Mouse (Mus musculus) forebrain, embryonic 14.5 days (tissue): ENCODE results near the gene Ntmt1. TPM values are rescaled to one million over a fixed set of nuclear protein-coding genes. Genes with fewer than 3 reads are reported as not detected.

Experiments used
- ATAC-seq: fragments of 200-750 bp; cut with Nextera tagmentation; 2 replicates; pipeline ENCODE4 v1.8.0; 2017; ENCODE audit warnings: mild to moderate bottlenecking, moderate library complexity
- DNase-seq: peaks from one replicate; pipeline ENCODE4 v3.0.0-alpha.2; 2015; ENCODE audit warnings: low spot score
- H3K27ac ChIP-seq: fragments of 300-500 bp; sonication (generic); 2 replicates; pipeline ENCODE4 v1.5.1; 2014; ENCODE audit warnings: low read depth, mild to moderate bottlenecking, control low read depth, low read length, moderate library complexity
- H3K27me3 ChIP-seq: fragments of 300-500 bp; sonication (generic); replicated peaks from 2 replicates; pipeline ENCODE4 v1.6.1; 2014; ENCODE audit warnings: low read length, control low read depth, mixed read lengths; ENCODE audit not compliant: control insufficient read depth, insufficient read depth
- H3K36me3 ChIP-seq: fragments of 300-500 bp; sonication (generic); 2 replicates; pipeline ENCODE4 v1.6.1; 2014; ENCODE audit warnings: low read length, control low read depth; ENCODE audit not compliant: control insufficient read depth, insufficient read depth
- H3K4me1 ChIP-seq: fragments of 300-500 bp; sonication (generic); 2 replicates; pipeline ENCODE4 v1.6.1; 2014; ENCODE audit warnings: antibody characterized with exemption, low read length, control low read depth; ENCODE audit not compliant: control insufficient read depth, insufficient read depth
- H3K4me2 ChIP-seq: fragments of 300-500 bp; sonication (generic); 2 replicates; pipeline ENCODE4 v1.6.1; 2014; ENCODE audit warnings: mild to moderate bottlenecking, control low read depth, low read length
- H3K4me3 ChIP-seq: fragments of 300-500 bp; sonication (generic); 2 replicates; pipeline ENCODE4 v1.5.1; 2014; ENCODE audit warnings: low read depth, low read length, control low read depth
- H3K9ac ChIP-seq: fragments of 300-500 bp; sonication (generic); 2 replicates; pipeline ENCODE4 v1.6.1; 2014; ENCODE audit warnings: mild to moderate bottlenecking, low read length, control low read depth, moderate library complexity
- H3K9me3 ChIP-seq: fragments of 300-500 bp; sonication (generic); replicated peaks from 2 replicates; pipeline ENCODE4 v1.6.1; 2016; ENCODE audit warnings: low read length, control low read depth, mixed read lengths; ENCODE audit not compliant: control insufficient read depth
- WGBS: fragments of 180-500 bp; shearing (Covaris S2); extraction: QIAGEN DNeasy Blood & Tissue Kit; methylation state at CpG from one replicate; pipeline ENCODE4 v1.1.7; 2014; 5-methylcytosine and 5-hydroxymethylcytosine counted together
- polyA plus RNA-seq: library from polyadenylated mRNA; unstranded; fragments of >200 nt; fragmentation: Nextera tagmentation; extraction: Ambion mirVana; gene quantifications from 2 replicates; pipeline ENCODE4 v1.2.1, GENCODE M21; 2014

The Ntmt1 gene
- polyA plus RNA-seq, 1 experiment from 2014 or later, result 139 TPM

DNA sequence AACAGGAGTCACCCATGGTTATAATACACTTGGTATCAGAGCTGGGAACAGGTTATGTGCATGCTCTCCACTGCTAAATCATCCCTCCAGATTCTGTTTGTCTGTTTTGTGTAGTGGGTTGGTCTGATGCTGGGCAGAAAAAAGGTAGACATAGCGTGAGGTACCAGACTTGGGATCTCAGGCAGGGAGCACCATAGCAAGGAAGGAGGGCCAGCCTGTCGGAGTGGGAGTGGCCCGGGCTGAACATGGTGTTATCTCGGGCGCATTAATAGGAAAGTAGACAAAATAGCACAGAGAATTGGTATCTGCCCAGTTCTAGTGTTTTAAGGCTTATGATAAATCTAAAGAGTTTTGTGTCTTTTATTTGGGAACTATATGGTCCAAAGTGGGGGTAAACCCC is 39.1 kb upstream of the Ntmt1 start:
- 0 out of 2 replicates have a peak overlapping the region, but pooled peaks have one; percentile 11 for H3K27ac ChIP-seq
- no peak for DNase-seq
- WGBS, result 66% methylated on average over 5 of the region's 5 CpGs
- H3K9ac ChIP-seq, result no peak overlapping the region
- H3K36me3 ChIP-seq, result no peaks in the 10 kb centered on the region
- H3K4me3 ChIP-seq, result no peak overlapping the region
- no peaks in the 10 kb centered on the region for H3K27me3 ChIP-seq
- H3K4me1 ChIP-seq, result peaks cover 17% of the 10 kb centered on the region
- no peaks in the 10 kb centered on the region for H3K9me3 ChIP-seq
- no peak overlapping the region for H3K4me2 ChIP-seq
- no peak for ATAC-seq

DNA sequence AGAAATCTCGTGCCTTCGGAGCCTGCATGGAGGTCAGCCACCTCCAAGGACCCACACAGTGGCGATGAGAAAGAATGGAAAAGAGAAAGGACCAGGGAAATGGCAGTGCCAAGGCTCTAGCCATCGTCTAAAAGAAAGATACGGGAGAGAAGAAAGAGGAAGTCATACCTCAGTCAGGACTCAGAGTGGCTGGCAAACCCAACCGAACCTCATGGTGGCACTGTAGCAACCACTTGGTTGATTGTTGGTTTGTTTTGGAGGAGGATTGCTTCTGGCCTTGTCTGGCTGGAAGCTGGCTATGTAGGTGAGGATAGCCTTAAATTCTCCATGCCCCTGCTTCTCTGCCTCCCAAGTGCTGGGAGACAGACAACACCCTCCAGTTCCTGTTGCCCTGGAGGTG is 38.4 kb upstream of the Ntmt1 start:
- Histone ChIP-seq H3K4me2 (no peak overlapping the region), H3K36me3 (no peaks in the 10 kb centered on the region), H3K27ac (peak overlapping the region; percentile 11; the same call in 1 of the 2 replicates), H3K9me3 (no peaks in the 10 kb centered on the region), H3K4me1 (peaks cover 17% of the 10 kb centered on the region), H3K9ac (no peak overlapping the region), H3K27me3 (no peaks in the 10 kb centered on the region), H3K4me3 (no peak overlapping the region)
- no peak for ATAC-seq
- 57% methylated on average over 6 of the region's 6 CpGs for WGBS
- DNase-seq, result no peak

DNA sequence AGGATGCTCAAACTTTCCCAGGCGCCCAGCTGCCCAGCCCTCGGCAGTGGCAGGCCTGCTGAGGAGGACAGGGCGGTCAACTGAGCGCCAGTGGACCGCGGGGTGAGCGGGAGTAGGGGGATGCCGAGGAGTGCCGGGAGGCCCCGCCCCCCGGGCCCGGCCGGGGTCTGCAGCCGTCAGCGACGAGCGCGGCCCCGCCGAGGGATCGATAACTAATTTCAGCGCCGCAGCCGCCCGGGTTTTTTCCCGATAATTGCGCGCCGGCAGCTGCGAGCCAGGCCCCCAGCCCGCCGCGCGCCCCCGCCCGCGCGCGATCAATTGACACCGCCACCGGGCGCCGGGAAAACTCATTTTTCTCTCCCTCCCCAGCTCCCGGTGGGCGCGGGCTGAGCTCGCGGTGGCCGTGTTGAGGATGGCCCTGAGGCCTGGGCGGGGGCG is 36.2 kb upstream of the Ntmt1 start:
- H3K9me3 ChIP-seq, result no peaks in the 10 kb centered on the region
- peak overlapping the region; percentile 87 for H3K4me2 ChIP-seq
- DNase-seq (peak; percentile 44), ATAC-seq (peak; percentile 37)
- H3K4me3 ChIP-seq, result peak overlapping the region; percentile 39
- WGBS, result under 1% methylated on average over 44 of the region's 51 CpGs
- peak overlapping the region; percentile 92 for H3K27ac ChIP-seq
- peaks cover 17% of the 10 kb centered on the region for H3K4me1 ChIP-seq
- H3K27me3 ChIP-seq, result no peaks in the 10 kb centered on the region
- H3K9ac ChIP-seq, result peak overlapping the region; percentile 71
- no peaks in the 10 kb centered on the region for H3K36me3 ChIP-seq

GRCm38 (mm10) chr2:30771806-30772460 is 35.7 kb upstream of the Ntmt1 start:
- no peaks in the 10 kb centered on the region for H3K27me3 ChIP-seq

DNA sequence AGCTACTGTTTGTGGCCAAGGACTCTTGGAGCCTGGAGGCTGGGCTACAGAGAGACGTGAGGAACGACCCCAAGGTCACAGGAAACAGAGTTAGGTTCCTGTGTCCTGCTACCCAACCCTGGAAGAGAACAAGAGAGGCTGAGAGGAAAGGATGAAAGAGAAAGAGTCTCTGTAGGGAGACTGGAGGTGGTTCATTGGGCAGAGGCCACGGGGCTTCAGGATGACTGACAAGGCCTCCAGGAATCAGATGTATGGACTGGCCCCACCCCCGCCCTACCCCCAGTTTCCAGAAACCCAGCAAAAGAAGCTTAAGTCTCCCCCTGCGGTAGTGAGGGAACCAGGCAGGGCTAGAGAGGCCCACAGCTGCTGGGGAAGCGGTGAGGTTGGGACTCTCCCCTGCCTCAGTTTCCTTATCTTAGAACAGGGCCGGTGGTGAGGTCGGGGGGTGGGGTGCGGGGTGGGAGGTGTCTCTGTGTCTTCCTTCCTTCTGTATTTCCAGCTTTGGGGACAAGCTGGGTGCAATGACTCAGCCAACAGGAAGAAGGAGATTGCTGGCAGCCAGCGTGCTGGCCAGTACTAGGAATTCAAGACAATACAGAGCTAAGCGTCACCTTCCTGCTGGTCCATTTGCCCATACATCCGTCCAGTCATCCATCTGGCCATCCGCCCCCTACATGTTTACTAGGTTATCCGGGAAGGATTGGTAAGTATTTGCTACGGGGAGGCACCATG is 34.9 kb upstream of the Ntmt1 start:
- H3K27ac ChIP-seq, result peak overlapping the region; percentile 92
- H3K4me3 ChIP-seq, result no peak overlapping the region
- no peaks in the 10 kb centered on the region for H3K27me3 ChIP-seq
- 43% methylated on average over 15 of the region's 15 CpGs for WGBS
- no peaks in the 10 kb centered on the region for H3K9me3 ChIP-seq
- ATAC-seq (no peak), DNase-seq (no peak)
- peaks cover 17% of the 10 kb centered on the region for H3K4me1 ChIP-seq
- no peaks in the 10 kb centered on the region for H3K36me3 ChIP-seq
- no peak overlapping the region for H3K4me2 ChIP-seq
- H3K9ac ChIP-seq, result no peak overlapping the region

More at GRCm38 (mm10) chr2:30771806-30772460, 35.7 kb upstream of the Ntmt1 start:
- Histone ChIP-seq H3K27ac (peak overlapping the region; percentile 92), H3K9me3 (no peaks in the 10 kb centered on the region), H3K36me3 (no peaks in the 10 kb centered on the region), H3K4me2 (peak overlapping the region; percentile 87), H3K4me1 (peaks cover 17% of the 10 kb centered on the region), H3K4me3 (peak overlapping the region; percentile 39), H3K9ac (peak overlapping the region; percentile 71)
- WGBS, result 6% methylated on average over 19 of the region's 19 CpGs
- peak; percentile 79 for ATAC-seq
- DNase-seq, result peak; percentile 87

GRCm38 (mm10) chr2:30773313-30774005 is 34.2 kb upstream of the Ntmt1 start:
- DNase-seq (no peak), ATAC-seq (no peak)
- Histone ChIP-seq H3K27me3 (no peaks in the 10 kb centered on the region), H3K4me1 (peaks cover 15% of the 10 kb centered on the region), H3K4me3 (no peak overlapping the region), H3K9ac (no peak overlapping the region), H3K4me2 (no peak overlapping the region), H3K36me3 (no peaks in the 10 kb centered on the region), H3K27ac (peak overlapping the region; percentile 23; the same call in 1 of the 2 replicates), H3K9me3 (no peaks in the 10 kb centered on the region)
- WGBS, result 82% methylated on average over 8 of the region's 8 CpGs

- Histone ChIP-seq H3K4me2 (no peak overlapping the region), H3K4me1 (peaks cover 15% of the 10 kb centered on the region), H3K27me3 (no peaks in the 10 kb centered on the region), H3K36me3 (no peaks in the 10 kb centered on the region), H3K27ac (no peak overlapping the region), H3K9ac (no peak overlapping the region), H3K4me3 (no peak overlapping the region), H3K9me3 (no peaks in the 10 kb centered on the region)
- ATAC-seq (no peak), DNase-seq (no peak)
- WGBS, result 61% methylated on average over 3 of the region's 3 CpGs
Observed at GRCm38 (mm10) chr2:30775955-30776354, 31.7 kb upstream of the Ntmt1 start.

DNA sequence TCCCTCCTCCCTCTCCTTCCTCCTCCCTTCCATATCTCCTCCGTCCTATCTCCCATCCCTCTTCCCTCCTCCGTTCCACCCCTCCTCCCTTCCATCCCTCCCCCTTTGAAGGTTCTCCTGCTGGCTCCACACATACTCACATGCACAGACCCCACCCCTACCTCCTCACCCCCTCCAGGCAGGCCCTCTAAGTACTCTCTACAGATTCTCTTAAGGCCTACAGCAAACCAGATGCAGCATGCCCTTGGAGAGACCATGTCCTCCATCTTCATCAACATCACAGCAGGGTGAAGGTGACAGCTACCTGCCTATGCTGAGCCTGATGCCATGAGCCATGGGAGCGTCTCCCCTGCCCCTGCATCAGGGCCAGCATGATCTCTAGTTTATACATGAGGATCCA is 30.4 kb upstream of the Ntmt1 start:
- Histone ChIP-seq H3K9ac (no peak overlapping the region), H3K27ac (no peak overlapping the region), H3K27me3 (no peaks in the 10 kb centered on the region), H3K4me2 (no peak overlapping the region), H3K9me3 (no peaks in the 10 kb centered on the region), H3K36me3 (no peaks in the 10 kb centered on the region), H3K4me3 (no peak overlapping the region), H3K4me1 (peaks cover 5% of the 10 kb centered on the region; the same call in 1 of the 2 replicates)
- ATAC-seq, result no peak
- DNase-seq, result no peak
- 87% methylated on average over 3 of the region's 3 CpGs for WGBS
